Mouse (Mus musculus) G1E-ER4 (cell line): Measurements from ENCODE around the gene Tmcc1. TPM values are rescaled to one million over a fixed set of nuclear protein-coding genes. Genes with fewer than 3 reads are reported as not detected.

ENCODE experiments used
- GATA1 ChIP-seq: IDR thresholded peaks from one replicate; pipeline ENCODE4 v1.8.0; 2012; ENCODE audit warnings: low read length, inconsistent platforms
- polyA plus RNA-seq: library from polyadenylated mRNA; stranded (reverse); fragments of >175 nt; gene quantifications from 2 replicates; pipeline ENCODE4 v1.2.3, GENCODE M21; 2012

Tmcc1 gene
- polyA plus RNA-seq, 1 experiment, result 0.59 TPM

- TF ChIP-seq GATA1, result no peak
Measured at GRCm38 (mm10) chr6:116107471-116108358, 85.6 kb downstream of the Tmcc1 start.

GRCm38 (mm10) chr6:116106967-116107470 is 86.3 kb downstream of the Tmcc1 start:
- TF ChIP-seq GATA1, result no peak

GRCm38 (mm10) chr6:116097579-116097978 is 95.7 kb downstream of the Tmcc1 start:
- no peak for TF ChIP-seq GATA1

- no peak for TF ChIP-seq GATA1
Measured at GRCm38 (mm10) chr6:116089402-116089801, 103.9 kb downstream of the Tmcc1 start.

- TF ChIP-seq GATA1, result no peak
Measured at GRCm38 (mm10) chr6:116086036-116086435, 107.2 kb downstream of the Tmcc1 start.

GRCm38 (mm10) chr6:116082239-116082638 is 111.0 kb downstream of the Tmcc1 start:
- no peak for TF ChIP-seq GATA1

GRCm38 (mm10) chr6:116081375-116081774 is 111.9 kb downstream of the Tmcc1 start:
- TF ChIP-seq GATA1, result no peak

GRCm38 (mm10) chr6:116080756-116081155 is 112.5 kb downstream of the Tmcc1 start:
- TF ChIP-seq GATA1, result no peak

GRCm38 (mm10) chr6:116077608-116078007 is 115.7 kb downstream of the Tmcc1 start:
- TF ChIP-seq GATA1, result no peak

GRCm38 (mm10) chr6:116074892-116075291 is 118.4 kb downstream of the Tmcc1 start:
- no peak for TF ChIP-seq GATA1

- TF ChIP-seq GATA1, result no peak
Measured at GRCm38 (mm10) chr6:116073610-116074009, 119.7 kb downstream of the Tmcc1 start.

- no peak for TF ChIP-seq GATA1
Measured at GRCm38 (mm10) chr6:116072746-116073261, 120.5 kb downstream of the Tmcc1 start.

- TF ChIP-seq GATA1, result no peak
Measured at GRCm38 (mm10) chr6:116072221-116072745, 121.0 kb downstream of the Tmcc1 start.

GRCm38 (mm10) chr6:116071781-116072180 is 121.5 kb downstream of the Tmcc1 start:
- TF ChIP-seq GATA1, result no peak

GRCm38 (mm10) chr6:116070558-116070957 is 122.7 kb downstream of the Tmcc1 start:
- no peak for TF ChIP-seq GATA1

- no peak for TF ChIP-seq GATA1
Measured at GRCm38 (mm10) chr6:116063516-116063915, 129.8 kb downstream of the Tmcc1 start.
